Mouse (Mus musculus) spleen, adult 2 months (tissue): ENCODE measurements at regions not wholly inside any gene's neighbourhood (a gene's known extent, or its start where the extent isn't known, plus 50 kb on each side); places are given as distances from the start of the nearest gene placed in this dataset.

Source experiments
- DNase-seq, 2 experiments: peaks; one replicate each; pipeline versions ENCODE4 v3.0.0 to v3.0.0-alpha.2; 2012 to 2021; ENCODE audit warnings: low spot score in 2 of 2, low read depth in 1 of 2
- H3K27ac ChIP-seq: fragments of 200-500 bp; 2 replicates; pipeline ENCODE4 v1.5.1; 2012; ENCODE audit warnings: low read length, inconsistent platforms; ENCODE audit not compliant: insufficient read depth
- H3K27me3 ChIP-seq: fragments of 200-500 bp; 2 replicates; pipeline ENCODE4 v1.6.1; 2012; ENCODE audit warnings: mild to moderate bottlenecking, moderate library complexity, low read length, inconsistent platforms; ENCODE audit not compliant: control insufficient read depth, insufficient read depth
- H3K36me3 ChIP-seq: fragments of 200-500 bp; 2 replicates; pipeline ENCODE4 v1.6.1; 2012; ENCODE audit warnings: mild to moderate bottlenecking, low read length, inconsistent platforms; ENCODE audit not compliant: control insufficient read depth, insufficient read depth
- H3K4me1 ChIP-seq: fragments of 200-500 bp; 2 replicates; pipeline ENCODE4 v1.6.1; 2011; ENCODE audit warnings: inconsistent platforms; ENCODE audit not compliant: control insufficient read depth, insufficient read depth, insufficient read length
- H3K4me3 ChIP-seq: fragments of 200-500 bp; 2 replicates; pipeline ENCODE4 v1.5.1; 2011; ENCODE audit warnings: mild to moderate bottlenecking, inconsistent platforms; ENCODE audit not compliant: insufficient read depth, insufficient read length; ENCODE audit errors: extremely low read depth
- CTCF ChIP-seq: fragments of 200-500 bp; IDR thresholded peaks from 2 replicates; pipeline ENCODE4 v1.5.1; 2011; ENCODE audit warnings: mild to moderate bottlenecking, inconsistent platforms; ENCODE audit not compliant: insufficient read depth, insufficient read length, insufficient replicate concordance; ENCODE audit errors: extremely low read depth
- POLR2A ChIP-seq: fragments of 200-500 bp; IDR thresholded peaks from 2 replicates; pipeline ENCODE4 v1.6.1; 2011; ENCODE audit warnings: low read depth, low read length, inconsistent platforms
- WGBS: fragments of 180-500 bp; shearing (Covaris S2); methylation state at CpG from one replicate; pipeline ENCODE4 v1.1.7; 2018; 5-methylcytosine and 5-hydroxymethylcytosine counted together

DNA sequence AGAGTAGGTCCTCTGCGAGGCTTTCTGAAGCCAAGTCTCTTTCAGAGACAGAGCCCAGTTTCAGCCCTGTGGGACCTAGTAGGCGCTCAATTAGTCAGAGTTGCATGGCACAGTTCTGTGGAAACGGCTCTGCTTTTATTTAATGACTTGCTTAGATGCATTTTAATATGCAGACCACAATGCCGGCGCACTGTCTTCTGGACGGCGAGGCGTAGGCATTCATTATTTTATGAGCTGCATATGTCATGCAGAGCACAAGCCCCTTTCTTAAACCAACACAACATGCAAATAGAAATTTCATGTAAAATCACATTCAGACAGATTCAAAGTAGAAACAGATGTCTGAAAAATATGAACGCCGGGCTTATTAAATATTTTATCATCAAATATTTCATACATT lies 140.8 kb upstream of the Zfp618 start:
- H3K27ac ChIP-seq = no peak overlapping the region
- no peaks in the 10 kb centered on the region for H3K27me3 ChIP-seq
- 94% methylated on average over 10 of the region's 10 CpGs for WGBS
- H3K4me3 ChIP-seq = no peak overlapping the region
- no peaks in the 10 kb centered on the region for H3K36me3 ChIP-seq
- TF ChIP-seq CTCF (no peak), POLR2A (no peak)
- no peak for DNase-seq
- H3K4me1 ChIP-seq = no peaks in the 10 kb centered on the region

- Histone ChIP-seq H3K4me3 (no peak overlapping the region), H3K27me3 (no peaks in the 10 kb centered on the region), H3K36me3 (no peaks in the 10 kb centered on the region), H3K27ac (no peak overlapping the region), H3K4me1 (no peaks in the 10 kb centered on the region)
- DNase-seq = no peak
- 77% methylated on average over 5 of the region's 5 CpGs for WGBS
- TF ChIP-seq POLR2A (no peak), CTCF (no peak)
Observed at GRCm38 (mm10) chr4:62825256-62825655, 140.1 kb upstream of the Zfp618 start.

DNA sequence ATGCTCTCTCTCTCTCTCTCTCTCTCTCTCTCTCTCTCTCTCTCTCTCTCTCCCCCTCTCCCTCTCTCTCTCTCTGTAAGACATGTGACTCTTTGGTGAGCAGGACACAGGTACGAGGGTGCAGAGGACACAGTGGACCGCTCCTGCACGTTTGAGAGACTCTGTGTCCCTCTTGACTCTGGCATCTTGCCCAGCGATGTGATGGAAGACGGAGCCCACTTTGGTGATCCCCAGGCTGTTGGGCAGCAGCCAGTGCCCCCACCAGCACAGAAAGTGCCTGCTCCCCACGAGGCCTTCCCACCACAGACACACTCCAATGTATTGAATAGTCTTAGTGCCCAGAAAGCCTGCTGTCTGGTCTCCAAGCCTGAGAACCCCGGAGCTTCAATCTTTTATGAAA lies 136.4 kb upstream of the Zfp618 start:
- no peak for DNase-seq
- Histone ChIP-seq H3K27me3 (no peaks in the 10 kb centered on the region), H3K36me3 (no peaks in the 10 kb centered on the region), H3K4me1 (no peaks in the 10 kb centered on the region), H3K4me3 (no peak overlapping the region), H3K27ac (no peak overlapping the region)
- TF ChIP-seq CTCF (no peak), POLR2A (no peak)
- WGBS = 73% methylated on average over 7 of the region's 7 CpGs

DNA sequence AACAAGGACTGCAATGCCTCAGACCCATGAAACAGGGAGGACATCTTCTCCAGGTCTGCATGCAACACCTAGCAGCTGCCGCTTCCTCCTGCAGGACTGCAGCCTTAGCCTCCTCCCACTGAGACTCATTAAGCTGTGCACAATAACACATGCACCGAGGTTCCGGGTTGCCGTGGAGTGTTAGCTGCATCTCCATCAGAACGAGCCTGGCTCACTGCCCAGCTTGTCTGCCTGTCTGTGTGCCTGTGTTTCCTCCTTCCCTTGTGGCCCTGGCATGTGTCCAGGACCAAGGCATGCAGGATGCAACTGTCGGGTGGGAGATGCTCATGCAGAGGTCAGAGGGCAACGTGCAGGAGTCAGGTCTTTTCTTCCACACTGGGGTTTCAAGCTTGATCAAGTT lies 131.4 kb upstream of the Zfp618 start:
- no peaks in the 10 kb centered on the region for H3K4me1 ChIP-seq
- DNase-seq = no peak
- H3K36me3 ChIP-seq = no peaks in the 10 kb centered on the region
- WGBS = 13% methylated on average over 7 of the region's 7 CpGs
- no peaks in the 10 kb centered on the region for H3K27me3 ChIP-seq
- no peak for TF ChIP-seq POLR2A
- TF ChIP-seq CTCF = no peak
- no peak overlapping the region for H3K27ac ChIP-seq
- no peak overlapping the region for H3K4me3 ChIP-seq

GRCm38 (mm10) chr4:62836875-62837274 lies 128.5 kb upstream of the Zfp618 start:
- no peaks in the 10 kb centered on the region for H3K4me1 ChIP-seq
- H3K4me3 ChIP-seq = no peak overlapping the region
- no peak for DNase-seq
- TF ChIP-seq CTCF (no peak), POLR2A (no peak)
- no peak overlapping the region for H3K27ac ChIP-seq
- WGBS = 48% methylated on average over 6 of the region's 6 CpGs
- no peaks in the 10 kb centered on the region for H3K36me3 ChIP-seq
- H3K27me3 ChIP-seq = no peaks in the 10 kb centered on the region

GRCm38 (mm10) chr4:62850526-62850925 lies 114.8 kb upstream of the Zfp618 start:
- DNase-seq = no peak
- Histone ChIP-seq H3K4me3 (no peak overlapping the region), H3K4me1 (no peaks in the 10 kb centered on the region), H3K27ac (no peak overlapping the region), H3K27me3 (no peaks in the 10 kb centered on the region), H3K36me3 (no peaks in the 10 kb centered on the region)
- no peak for TF ChIP-seq POLR2A
- no peak for TF ChIP-seq CTCF
- WGBS = 58% methylated on average over 5 of the region's 5 CpGs

GRCm38 (mm10) chr4:62853335-62853734 lies 112.0 kb upstream of the Zfp618 start:
- no peak for TF ChIP-seq CTCF
- TF ChIP-seq POLR2A = no peak
- Histone ChIP-seq H3K36me3 (no peaks in the 10 kb centered on the region), H3K27me3 (no peaks in the 10 kb centered on the region), H3K27ac (no peak overlapping the region), H3K4me3 (no peak overlapping the region), H3K4me1 (no peaks in the 10 kb centered on the region)
- WGBS = 84% methylated on average over 1 of the region's 1 CpGs
- no peak for DNase-seq
